Mouse (Mus musculus): ENCODE measurements around the gene Vamp1.

GRCm38 (mm10) chr6:125268799-125269198 is 53.4 kb downstream of the Vamp1 start:
- TF ChIP-seq CTCF (IDR thresholded peaks at IDR 0.05; ENCODE audit: low read depth, low read length) = no peak
- TF ChIP-seq POLR2A (IDR thresholded peaks at IDR 0.05; ENCODE audit: insufficient read depth, low read length) = no peak
- no peak for TF ChIP-seq EP300 (IDR thresholded peaks at IDR 0.05; ENCODE audit: insufficient read depth, low read depth, low read length)

All from ES-Bruce4 (cell line).